Mouse (Mus musculus) lung, postnatal 0 days (tissue): Measurements from ENCODE around the gene Akap2. TPM values are rescaled to one million over a fixed set of nuclear protein-coding genes. Genes with fewer than 3 reads are reported as not detected.
A peak's percentile ranks its signal among the peaks of the same experiment; 100 is the strongest.

Source experiments
- ATAC-seq: fragments of 200-750 bp; cut with Nextera tagmentation; 2 replicates; pipeline ENCODE4 v1.8.0; 2017; ENCODE audit warnings: moderate library complexity
- DNase-seq: peaks from one replicate; pipeline ENCODE4 v3.0.0-alpha.2; 2016; ENCODE audit warnings: low spot score
- H3K27ac ChIP-seq: fragments of 300-500 bp; sonication (generic); 2 replicates; pipeline ENCODE4 v1.5.1; 2014; ENCODE audit warnings: antibody characterized with exemption, mild to moderate bottlenecking, low read length, mixed read lengths
- H3K27me3 ChIP-seq: fragments of 300-500 bp; sonication (generic); replicated peaks from 2 replicates; pipeline ENCODE4 v1.6.1; 2014; ENCODE audit warnings: low read length, mixed read lengths; ENCODE audit not compliant: insufficient read depth
- H3K36me3 ChIP-seq: fragments of 300-500 bp; sonication (generic); 2 replicates; pipeline ENCODE4 v1.6.1; 2014; ENCODE audit warnings: low read length, mixed read lengths; ENCODE audit not compliant: insufficient read depth
- H3K4me1 ChIP-seq: fragments of 300-500 bp; sonication (generic); 2 replicates; pipeline ENCODE4 v1.6.1; 2014; ENCODE audit warnings: antibody characterized with exemption, low read depth, low read length, mixed read lengths; ENCODE audit not compliant: insufficient read depth
- H3K4me2 ChIP-seq: fragments of 300-500 bp; sonication (generic); replicated peaks from 2 replicates; pipeline ENCODE4 v1.6.1; 2014; ENCODE audit warnings: low read depth, mild to moderate bottlenecking, low read length, moderate library complexity, mixed read lengths
- H3K4me3 ChIP-seq: fragments of 300-500 bp; sonication (generic); 2 replicates; pipeline ENCODE4 v1.5.1; 2014; ENCODE audit warnings: low read depth, low read length
- H3K9ac ChIP-seq: fragments of 300-500 bp; sonication (generic); replicated peaks from 2 replicates; pipeline ENCODE4 v1.6.1; 2014; ENCODE audit warnings: low read depth, mild to moderate bottlenecking
- H3K9me3 ChIP-seq: fragments of 300-500 bp; sonication (generic); 2 replicates; pipeline ENCODE4 v1.6.1; 2016; ENCODE audit warnings: low read length, mixed read lengths
- CTCF ChIP-seq: IDR thresholded peaks from 2 replicates; pipeline ENCODE4 v1.5.1; 2016; ENCODE audit warnings: antibody characterized with exemption, mild to moderate bottlenecking
- EP300 ChIP-seq: IDR thresholded peaks from 2 replicates; pipeline ENCODE4 v1.6.1; 2016; ENCODE audit warnings: antibody characterized with exemption, mild to moderate bottlenecking, control low read depth
- WGBS: fragments of 180-500 bp; shearing (Covaris S2); extraction: QIAGEN DNeasy Blood & Tissue Kit; methylation state at CpG from one replicate; pipeline ENCODE4 v1.1.7; 2014; 5-methylcytosine and 5-hydroxymethylcytosine counted together
- polyA plus RNA-seq: library from polyadenylated mRNA; unstranded; fragments of >200 nt; fragmentation: Nextera tagmentation; extraction: Ambion mirVana; gene quantifications from 2 replicates; pipeline ENCODE4 v1.2.1, GENCODE M21; 2015

Gene Akap2
- polyA plus RNA-seq, 1 experiment from 2014 or later, result 112 TPM

DNA sequence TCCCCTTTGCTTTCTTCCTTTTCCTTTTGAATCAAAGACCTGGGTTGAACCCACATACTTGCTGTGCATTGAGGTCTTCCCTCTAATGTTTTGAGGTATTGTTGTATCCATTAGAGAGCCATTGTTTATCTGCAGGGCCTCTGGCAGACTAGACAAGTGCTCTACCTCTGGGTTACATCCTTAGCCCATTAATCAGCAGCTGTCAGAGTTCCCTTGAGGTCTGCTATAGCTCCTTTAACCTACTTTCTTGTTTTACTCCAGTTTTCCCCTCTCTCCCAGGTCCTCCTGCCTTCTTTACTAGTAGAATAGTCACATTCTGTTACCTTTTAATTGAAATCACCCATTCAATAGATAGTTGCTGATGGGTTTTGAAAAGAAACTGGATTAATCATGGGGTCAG lies 71.7 kb downstream of the Akap2 start:
- DNase-seq, result no peak
- no peak for ATAC-seq
- no peak overlapping the region for H3K4me3 ChIP-seq
- no peaks in the 10 kb centered on the region for H3K36me3 ChIP-seq
- no peak overlapping the region for H3K27ac ChIP-seq
- no peak overlapping the region for H3K9ac ChIP-seq
- no peaks in the 10 kb centered on the region for H3K9me3 ChIP-seq
- peaks cover 10% of the 10 kb centered on the region; the same call in 1 of the 2 replicates for H3K4me1 ChIP-seq
- H3K4me2 ChIP-seq, result no peak overlapping the region
- no peak for TF ChIP-seq EP300
- no peak for TF ChIP-seq CTCF
- H3K27me3 ChIP-seq, result no peaks in the 10 kb centered on the region

DNA sequence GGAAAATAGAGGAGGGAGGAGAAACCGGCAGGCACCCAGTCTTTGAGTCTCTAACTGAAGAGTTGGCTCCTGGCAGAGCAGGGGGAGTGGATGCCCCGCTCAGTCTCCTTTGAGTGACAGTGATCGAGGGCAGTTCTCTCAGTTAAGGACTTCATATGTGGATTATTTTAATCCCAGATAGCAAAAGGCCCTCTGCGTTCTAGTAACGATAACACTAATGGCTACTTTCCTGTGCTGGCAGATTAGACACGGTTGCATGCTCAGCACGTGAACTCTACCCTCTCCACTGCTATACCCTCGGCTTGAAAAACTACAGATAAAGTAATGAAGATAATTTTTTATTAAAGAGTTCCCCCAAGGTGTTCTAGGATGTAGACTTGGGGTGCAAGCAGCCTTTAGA lies 76.5 kb downstream of the Akap2 start:
- peak; percentile 3; the same call in 1 of the 2 replicates for ATAC-seq
- Histone ChIP-seq H3K4me1 (peaks cover 22% of the 10 kb centered on the region; the same call in 1 of the 2 replicates), H3K27me3 (no peaks in the 10 kb centered on the region), H3K36me3 (no peaks in the 10 kb centered on the region), H3K9me3 (no peaks in the 10 kb centered on the region), H3K9ac (no peak overlapping the region), H3K4me3 (no peak overlapping the region), H3K4me2 (no peak overlapping the region), H3K27ac (peak overlapping the region; percentile 76)
- 23% methylated on average over 8 of the region's 8 CpGs for WGBS
- TF ChIP-seq EP300, result no peak
- TF ChIP-seq CTCF, result no peak
- peak; percentile 28 for DNase-seq

DNA sequence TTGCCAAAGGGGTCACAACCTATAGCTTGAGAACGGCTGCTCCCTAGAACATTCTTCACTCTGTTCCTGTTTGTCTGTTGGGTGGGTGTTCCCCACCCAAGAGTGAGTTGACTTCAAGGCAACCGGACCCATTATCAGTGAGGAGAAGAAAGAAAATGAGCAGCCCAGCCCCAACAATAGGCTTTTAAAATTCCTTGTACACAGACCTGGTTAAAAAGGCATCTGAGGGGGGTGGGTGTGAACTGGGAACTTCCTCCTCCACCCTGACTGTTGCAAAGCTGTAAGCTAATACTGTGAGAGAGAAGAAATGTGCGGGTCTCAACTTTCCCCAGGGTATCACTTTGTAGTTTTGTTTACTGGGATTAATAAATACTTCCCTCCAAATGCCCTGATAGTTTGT lies 77.1 kb downstream of the Akap2 start:
- Histone ChIP-seq H3K4me1 (peaks cover 22% of the 10 kb centered on the region; the same call in 1 of the 2 replicates), H3K4me3 (no peak overlapping the region), H3K9me3 (no peaks in the 10 kb centered on the region), H3K4me2 (no peak overlapping the region), H3K36me3 (no peaks in the 10 kb centered on the region), H3K9ac (no peak overlapping the region), H3K27ac (peak overlapping the region; percentile 76), H3K27me3 (no peaks in the 10 kb centered on the region)
- DNase-seq (peak; percentile 55), ATAC-seq (peak; percentile 59)
- WGBS, result 3% methylated on average over 3 of the region's 3 CpGs
- no peak for TF ChIP-seq CTCF
- TF ChIP-seq EP300, result peak; percentile 68

- 62% methylated on average over 9 of the region's 9 CpGs for WGBS
Observed at GRCm38 (mm10) chr4:57797548-57798285, 80.3 kb downstream of the Akap2 start.

DNA sequence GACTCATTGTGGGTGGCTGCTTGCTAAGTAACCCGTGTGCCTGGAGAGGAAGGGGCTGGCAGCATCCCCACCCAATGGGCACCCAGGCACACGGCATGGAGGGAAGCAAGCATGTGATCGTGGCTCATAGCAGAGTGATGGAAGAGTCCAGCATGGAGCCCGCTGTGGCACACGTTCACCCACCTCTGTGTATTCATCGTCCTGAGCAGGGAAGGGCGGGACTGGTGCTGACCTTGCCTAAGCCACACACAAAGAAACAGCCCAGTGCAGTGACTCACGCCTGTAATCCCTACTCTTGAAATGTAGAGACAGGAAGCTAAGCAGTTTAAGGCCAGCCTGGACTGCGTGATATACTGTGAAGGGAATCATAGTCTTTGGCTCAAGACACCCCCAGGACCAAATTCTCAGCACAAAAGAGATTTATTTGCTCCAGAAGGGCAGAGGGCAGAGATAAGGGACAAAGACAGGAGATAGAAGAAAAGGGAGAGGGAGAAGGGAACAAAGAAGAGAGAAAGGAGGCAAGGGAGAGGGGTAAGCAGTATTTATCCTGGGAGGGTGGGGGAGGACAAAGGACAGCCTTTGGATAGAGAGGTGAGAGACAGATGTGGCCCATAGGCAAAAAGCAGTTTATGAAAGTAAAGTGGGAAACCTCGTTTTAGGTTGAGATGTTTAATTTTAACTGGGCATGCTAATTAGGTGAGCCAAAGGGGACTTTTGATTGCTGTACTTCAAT lies 81.0 kb downstream of the Akap2 start:
- WGBS, result 29% methylated on average over 10 of the region's 10 CpGs

More at GRCm38 (mm10) chr4:57797548-57798285, 80.3 kb downstream of the Akap2 start:
- Histone ChIP-seq H3K4me2 (no peak overlapping the region), H3K4me1 (peaks cover 22% of the 10 kb centered on the region; the same call in 1 of the 2 replicates), H3K9me3 (no peaks in the 10 kb centered on the region), H3K9ac (no peak overlapping the region), H3K4me3 (no peak overlapping the region), H3K27me3 (no peaks in the 10 kb centered on the region), H3K27ac (0 out of 2 replicates have a peak overlapping the region, but pooled peaks have one; percentile 32), H3K36me3 (no peaks in the 10 kb centered on the region)
- ATAC-seq (no peak), DNase-seq (no peak)
- TF ChIP-seq EP300 (no peak; the same call in 1 of the 2 replicates), CTCF (no peak)

GRCm38 (mm10) chr4:57799297-57799696 lies 81.8 kb downstream of the Akap2 start:
- Histone ChIP-seq H3K4me1 (peaks cover 10% of the 10 kb centered on the region; the same call in 1 of the 2 replicates), H3K9ac (no peak overlapping the region), H3K27me3 (no peaks in the 10 kb centered on the region), H3K4me3 (no peak overlapping the region), H3K4me2 (no peak overlapping the region), H3K9me3 (no peaks in the 10 kb centered on the region), H3K36me3 (no peaks in the 10 kb centered on the region), H3K27ac (no peak overlapping the region)
- ATAC-seq (no peak), DNase-seq (no peak)
- 32% methylated on average over 1 of the region's 1 CpGs for WGBS
- TF ChIP-seq EP300 (no peak), CTCF (no peak)

More for the DNA sequence above, 81.0 kb downstream of the Akap2 start:
- no peaks in the 10 kb centered on the region for H3K9me3 ChIP-seq
- H3K9ac ChIP-seq, result no peak overlapping the region
- DNase-seq (peak; percentile 79), ATAC-seq (peak; percentile 88)
- no peaks in the 10 kb centered on the region for H3K36me3 ChIP-seq
- H3K27me3 ChIP-seq, result no peaks in the 10 kb centered on the region
- no peak overlapping the region for H3K4me2 ChIP-seq
- no peak for TF ChIP-seq EP300
- TF ChIP-seq CTCF, result no peak
- H3K27ac ChIP-seq, result 0 out of 2 replicates have a peak overlapping the region, but pooled peaks have one; percentile 38
- no peak overlapping the region for H3K4me3 ChIP-seq
- peaks cover 17% of the 10 kb centered on the region; the same call in 1 of the 2 replicates for H3K4me1 ChIP-seq
